Mouse (Mus musculus): Measurements from ENCODE around the gene Mief1.

Mief1 gene

DNA sequence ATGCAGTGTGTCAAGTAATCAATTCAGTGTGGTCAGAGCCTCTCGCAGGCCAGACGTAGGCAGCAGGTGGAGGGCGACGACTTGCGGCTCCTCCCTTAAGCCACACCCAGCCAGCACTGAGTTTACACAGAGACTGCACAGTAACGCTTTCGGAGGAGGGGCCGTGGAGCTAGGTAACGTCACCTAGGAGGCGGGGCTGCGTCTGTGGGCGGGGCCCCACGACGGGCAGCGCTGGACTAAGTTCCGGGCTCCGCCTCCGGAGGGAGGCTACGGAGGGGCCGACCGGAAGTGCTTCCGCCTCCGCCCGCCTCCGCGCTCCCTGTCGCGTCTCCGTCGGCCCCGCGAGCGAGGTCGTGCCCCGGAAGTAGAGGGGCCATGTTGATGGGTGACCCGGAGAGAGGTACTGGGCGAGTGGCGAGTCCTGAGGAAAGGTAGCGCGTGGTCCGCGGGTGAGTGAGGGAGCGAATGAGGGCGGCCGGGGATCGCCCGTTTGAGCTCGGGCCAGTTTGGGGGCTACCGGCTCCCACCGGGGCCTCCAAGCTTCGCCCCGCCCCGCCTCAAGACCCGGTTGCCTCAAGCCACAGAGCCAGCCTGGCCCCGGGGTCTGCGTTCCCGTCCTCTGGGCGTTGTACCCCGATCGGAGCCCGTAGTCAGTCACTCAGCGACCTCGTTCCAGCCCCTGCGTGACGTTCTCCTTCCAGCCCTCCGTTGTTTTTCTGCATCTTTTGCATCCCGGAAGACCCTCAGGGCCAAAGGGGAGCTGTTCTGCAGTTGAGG is at the start of gene Mief1:
Gene Mief1 (plus strand): TSS at position 286 of the 777 bp plus-strand sequence.
- peak; percentile 87 to 96 for DNase-seq (ENCODE audit: low spot score in 2 of 2)

DNA sequence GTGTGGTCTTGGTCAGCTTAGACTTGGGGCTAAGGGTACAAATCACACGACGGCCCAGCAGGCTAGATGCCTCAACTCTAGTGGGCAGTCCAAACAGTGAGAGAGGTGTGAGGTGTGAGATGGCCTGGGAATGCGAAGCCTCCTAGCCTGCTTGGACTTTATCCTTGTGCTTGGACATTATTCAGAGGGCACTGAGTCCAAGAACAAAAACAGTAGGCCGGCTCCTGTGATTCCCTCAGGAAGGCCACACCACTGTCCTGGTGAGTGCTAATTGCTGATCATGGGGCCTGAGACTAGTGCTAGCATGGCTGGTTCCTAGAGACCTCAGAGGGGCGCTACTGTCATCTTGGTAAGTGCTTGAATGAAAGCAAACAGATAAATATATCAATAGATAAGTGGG is 44.9 kb upstream of the Mief1 start:
- no peak for DNase-seq (ENCODE audit: low spot score in 2 of 2)

- no peak for DNase-seq (ENCODE audit: low spot score in 2 of 2)
Measured at GRCm38 (mm10) chr15:80190075-80190474, 43.7 kb upstream of the Mief1 start.

DNA sequence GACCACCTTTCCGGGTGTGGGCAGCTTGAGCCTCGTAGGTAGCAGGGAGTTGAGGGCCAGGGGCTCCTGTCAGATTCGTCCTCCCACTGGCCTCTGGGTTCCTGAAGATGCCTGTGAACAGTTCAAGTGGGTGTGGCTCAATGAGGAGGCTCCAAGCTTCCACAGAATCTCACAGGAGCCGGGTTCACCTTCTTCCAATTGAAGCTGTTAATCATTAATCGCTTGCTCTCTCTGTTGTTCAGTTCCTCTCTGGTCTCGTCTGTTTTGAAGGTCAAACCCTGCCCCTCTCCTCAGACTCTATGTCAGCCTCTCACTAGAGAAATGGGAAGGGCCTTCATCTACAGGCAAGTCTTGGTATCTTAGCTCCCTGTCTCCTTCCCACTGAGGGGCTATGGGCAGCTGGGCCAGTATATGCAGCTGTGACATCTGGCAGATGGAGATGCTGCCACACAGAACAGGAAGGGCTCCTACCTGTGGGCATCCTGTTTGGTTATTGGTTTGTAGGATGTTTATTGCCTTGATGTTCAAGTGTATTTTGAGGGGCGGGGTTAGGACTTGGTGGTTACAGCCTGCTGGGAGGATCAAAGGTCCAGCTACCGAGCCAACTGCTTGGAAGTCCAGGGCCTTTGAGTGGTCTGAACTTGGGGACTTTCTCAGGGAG is 42.1 kb upstream of the Mief1 start:
- no peak for DNase-seq (ENCODE audit: low spot score in 2 of 2)

- DNase-seq (ENCODE audit: low spot score in 2 of 2) = no peak
Measured at GRCm38 (mm10) chr15:80192246-80192585, 41.6 kb upstream of the Mief1 start.

DNA sequence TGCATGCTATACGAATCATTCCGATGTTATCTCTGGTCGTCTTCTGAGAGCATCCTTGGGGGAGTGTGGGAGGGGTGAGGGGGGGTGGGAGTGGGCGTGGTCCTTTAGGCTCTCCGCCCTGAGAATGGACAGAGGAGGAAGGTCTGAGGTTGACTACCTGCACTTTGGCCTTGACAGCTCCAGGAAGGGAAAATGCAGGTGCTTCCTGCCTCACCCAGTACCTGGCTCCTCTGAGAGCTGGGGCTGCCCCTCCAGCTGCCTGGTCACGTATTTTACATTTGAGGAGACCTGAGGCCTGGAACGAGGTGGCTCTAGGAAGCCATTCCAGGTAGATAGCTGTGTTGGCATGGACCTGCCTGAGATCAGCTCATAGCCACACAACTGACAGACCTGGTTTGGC is 41.0 kb upstream of the Mief1 start:
- DNase-seq (ENCODE audit: low spot score in 2 of 2) = no peak

DNA sequence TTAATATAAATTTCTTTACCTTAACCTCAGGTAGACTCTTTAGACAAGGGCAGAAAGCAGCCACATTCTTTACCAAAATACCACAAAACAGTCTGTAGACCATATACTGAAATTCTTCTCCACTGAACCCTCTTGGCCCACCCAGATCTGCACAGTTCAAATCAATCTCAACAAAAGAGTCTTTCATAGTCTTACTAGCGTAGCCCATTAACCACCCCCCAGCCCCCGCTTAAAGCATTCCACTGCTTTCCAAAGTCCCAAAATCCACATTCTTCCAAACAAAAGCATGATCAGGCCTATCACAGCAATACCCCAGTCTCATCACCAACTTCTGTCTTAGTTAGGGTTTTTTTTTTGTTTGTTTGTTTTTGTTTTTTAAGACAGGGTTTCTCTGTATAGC is 34.3 kb upstream of the Mief1 start:
- no peak for DNase-seq (ENCODE audit: low spot score in 2 of 2)

DNA sequence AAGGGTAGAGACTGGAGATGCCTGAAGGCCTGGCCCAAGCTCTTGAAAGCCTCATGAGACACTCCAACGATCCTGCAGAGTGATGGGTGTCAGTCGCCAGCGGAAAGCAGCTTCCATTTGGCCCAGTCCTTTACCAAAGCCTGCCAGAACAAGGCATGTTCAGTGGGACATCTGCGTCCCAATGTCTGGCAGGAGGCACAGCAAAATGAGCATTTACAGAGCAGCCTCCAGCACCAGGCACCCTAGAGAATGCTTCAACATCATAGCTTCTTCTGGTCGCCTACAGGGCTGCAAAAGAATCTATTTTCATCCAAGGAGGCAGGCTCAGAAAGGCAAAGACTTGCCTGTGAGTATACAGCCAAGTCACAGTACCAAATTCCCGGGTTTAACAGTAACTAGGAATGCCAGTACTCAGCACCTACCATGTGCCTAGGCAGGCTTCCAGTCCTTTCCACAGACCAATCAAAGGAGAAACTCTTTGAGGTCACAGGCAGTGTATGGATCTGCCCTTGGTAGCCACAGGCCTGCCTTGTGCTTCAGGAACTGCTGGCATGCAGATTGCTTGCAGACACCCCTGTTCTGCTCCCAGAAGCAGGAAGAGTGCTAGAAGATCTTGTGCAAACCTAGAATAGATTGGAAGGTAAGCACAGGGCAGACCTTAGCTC is 31.6 kb upstream of the Mief1 start:
- DNase-seq (ENCODE audit: low spot score in 2 of 2) = no peak

DNA sequence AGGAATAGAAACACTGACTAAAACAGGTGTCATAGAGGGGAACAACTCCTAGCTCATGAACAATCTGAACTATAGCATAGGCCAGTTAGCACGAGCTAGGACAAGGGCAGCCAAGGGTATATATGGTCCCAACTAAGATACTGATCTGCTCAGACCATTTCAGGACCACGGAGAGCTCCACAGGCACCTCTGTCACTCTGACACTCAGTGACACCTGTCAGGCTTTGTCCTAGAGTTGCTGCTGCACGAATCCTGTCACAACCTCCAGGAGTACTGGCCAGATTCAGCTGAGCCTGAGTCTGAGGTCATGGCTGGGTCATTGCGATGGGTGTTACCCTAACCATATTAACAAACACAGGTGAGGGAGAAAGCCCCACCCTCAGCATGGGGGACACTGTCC is 30.4 kb upstream of the Mief1 start:
- no peak for DNase-seq (ENCODE audit: low spot score in 2 of 2)

DNA sequence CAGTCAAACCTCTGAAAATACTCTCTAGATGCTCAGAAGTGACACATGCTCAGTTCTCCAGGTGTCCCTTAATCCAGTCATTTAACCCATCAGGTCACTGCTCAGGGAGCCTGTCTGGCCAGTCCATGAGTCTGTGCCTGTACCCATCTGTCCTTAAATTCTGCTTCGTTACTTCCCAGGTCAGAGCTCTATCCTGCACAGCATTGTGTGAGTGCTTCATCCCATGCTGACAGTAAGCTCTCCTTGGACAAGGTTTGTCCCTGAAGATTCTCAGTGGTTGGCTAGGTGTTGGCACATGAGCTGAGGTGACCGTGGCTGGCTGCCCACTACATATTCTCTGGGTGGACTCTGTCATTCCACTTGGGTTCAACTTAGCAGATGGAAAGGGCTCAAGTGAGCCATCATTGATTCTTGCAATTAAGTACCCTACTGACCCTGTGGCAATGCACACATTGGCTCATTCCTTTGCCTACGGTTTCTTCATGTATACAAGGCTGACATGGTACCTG is 27.7 kb upstream of the Mief1 start:
- no peak for DNase-seq (ENCODE audit: low spot score in 2 of 2)

DNA sequence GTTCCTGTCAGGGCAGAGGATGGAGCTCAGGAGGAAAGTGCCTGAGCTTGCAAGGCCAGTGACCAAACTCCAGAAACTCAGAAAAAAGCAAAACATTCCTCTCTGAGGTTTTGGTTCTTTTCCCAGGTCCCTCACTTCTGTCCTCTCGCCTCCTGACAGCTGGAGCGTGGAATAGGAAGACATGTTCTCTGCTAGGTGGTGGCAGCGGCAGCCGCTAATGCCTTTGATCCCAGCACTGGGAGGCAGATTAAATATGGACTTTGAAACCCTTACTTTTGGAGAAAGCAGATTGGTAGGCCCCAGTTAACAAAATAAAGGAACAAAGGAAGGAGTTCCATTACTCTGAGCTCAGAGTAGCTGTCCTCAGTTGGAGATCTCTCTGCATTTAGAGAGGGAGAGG is 25.4 kb upstream of the Mief1 start:
- no peak for DNase-seq (ENCODE audit: low spot score in 2 of 2)

DNA sequence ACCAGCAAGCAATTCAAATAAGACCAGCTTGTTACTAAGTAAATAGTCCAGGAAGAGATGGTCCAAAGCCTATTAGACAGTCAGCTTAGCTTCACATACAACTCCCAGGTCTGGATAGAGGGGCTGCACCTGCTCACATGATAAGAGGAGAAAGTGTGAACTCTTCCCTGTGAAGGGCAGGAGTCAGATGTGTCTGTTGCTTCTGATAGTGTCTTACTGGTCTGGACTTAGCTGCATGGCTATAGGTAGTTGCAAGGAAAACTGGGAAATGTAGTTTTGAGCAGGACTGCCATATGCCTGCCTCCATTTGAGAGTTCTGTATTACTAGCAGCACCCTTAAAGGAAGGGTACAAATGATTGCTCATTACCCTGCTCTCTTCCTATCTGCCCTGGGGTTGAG is 20.1 kb upstream of the Mief1 start:
- no peak for DNase-seq (ENCODE audit: low spot score in 2 of 2)

GRCm38 (mm10) chr15:80215716-80216479 is 17.9 kb upstream of the Mief1 start:
- DNase-seq (ENCODE audit: low spot score in 2 of 2) = peak in 1 of 2 experiments; percentile 29

- no peak for DNase-seq (ENCODE audit: low spot score in 2 of 2)
Measured at GRCm38 (mm10) chr15:80216480-80216820, 17.4 kb upstream of the Mief1 start.

DNA sequence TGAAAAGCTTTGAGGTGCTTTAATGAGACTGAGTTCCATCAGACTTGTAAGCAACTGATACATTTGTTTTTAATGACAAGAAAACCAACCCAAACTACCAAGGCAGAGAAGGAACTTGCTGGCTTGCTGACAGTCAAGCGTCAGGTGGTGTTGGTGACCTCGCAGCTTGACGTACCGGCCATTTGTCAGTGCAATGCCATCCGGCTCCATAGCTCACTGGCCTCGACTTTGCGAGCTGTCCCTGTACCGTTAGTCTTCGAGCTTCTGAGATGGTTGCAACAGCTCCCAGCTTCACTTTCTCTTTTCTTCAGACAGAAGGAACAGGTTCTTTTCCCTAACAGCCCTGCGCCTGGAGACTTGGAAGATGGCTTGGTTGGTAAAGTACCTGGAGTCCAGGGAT is 16.3 kb upstream of the Mief1 start:
- DNase-seq (ENCODE audit: low spot score in 2 of 2) = no peak

GRCm38 (mm10) chr15:80219211-80219610 is 14.6 kb upstream of the Mief1 start:
- no peak for DNase-seq (ENCODE audit: low spot score in 2 of 2)

GRCm38 (mm10) chr15:80219705-80220657 is 13.8 kb upstream of the Mief1 start:
- no peak for DNase-seq (ENCODE audit: low spot score in 2 of 2)

GRCm38 (mm10) chr15:80221031-80221430 is 12.8 kb upstream of the Mief1 start:
- DNase-seq (ENCODE audit: low spot score in 2 of 2) = no peak

- no peak for DNase-seq (ENCODE audit: low spot score in 2 of 2)
Measured at GRCm38 (mm10) chr15:80223751-80224150, 10.1 kb upstream of the Mief1 start.

DNA sequence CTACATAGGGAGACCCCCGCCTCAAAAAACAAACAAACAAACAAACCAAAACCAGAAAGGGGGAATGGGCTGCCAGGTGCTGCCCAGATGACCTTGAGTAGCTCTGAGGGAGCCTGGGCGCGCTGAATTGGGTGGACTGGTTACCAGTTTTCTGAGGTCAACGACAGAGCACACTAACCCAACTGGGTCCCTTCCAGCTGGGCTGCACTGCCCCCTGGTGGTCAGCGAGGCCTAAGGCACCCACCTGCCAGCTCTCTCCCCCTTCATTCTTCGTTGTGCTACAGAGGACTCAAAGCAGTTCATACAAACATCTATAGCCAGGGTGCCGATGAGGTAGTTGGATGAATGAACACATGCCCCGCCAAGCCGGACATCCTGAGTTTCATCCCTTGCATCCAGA is 8.6 kb upstream of the Mief1 start:
- DNase-seq (ENCODE audit: low spot score in 2 of 2) = peak; percentile 71 to 81

GRCm38 (mm10) chr15:80225796-80226195 is 8.0 kb upstream of the Mief1 start:
- peak in 1 of 2 experiments; percentile 64 for DNase-seq (ENCODE audit: low spot score in 2 of 2)

Measured in cerebellum, postnatal 4 days (tissue).